Mouse (Mus musculus): ENCODE measurements around the gene Icam1.

- TF ChIP-seq CTCF (IDR thresholded peaks at IDR 0.05; ENCODE audit: control insufficient read depth, insufficient read depth, insufficient read length) = no peak
- TF ChIP-seq MYOG (IDR thresholded peaks at IDR 0.05; ENCODE audit: control insufficient read depth, extremely low read depth, insufficient read length) = no peak
- no peak for TF ChIP-seq MAX (IDR thresholded peaks at IDR 0.05)
These were observed 7.8 kb upstream of the Icam1 start for GRCm38 (mm10) chr9:21008007-21008406.

All from C2C12 (cell line).